3 mouse cellular contexts compared by ENCODE assay signal in the genomic region with DNA sequence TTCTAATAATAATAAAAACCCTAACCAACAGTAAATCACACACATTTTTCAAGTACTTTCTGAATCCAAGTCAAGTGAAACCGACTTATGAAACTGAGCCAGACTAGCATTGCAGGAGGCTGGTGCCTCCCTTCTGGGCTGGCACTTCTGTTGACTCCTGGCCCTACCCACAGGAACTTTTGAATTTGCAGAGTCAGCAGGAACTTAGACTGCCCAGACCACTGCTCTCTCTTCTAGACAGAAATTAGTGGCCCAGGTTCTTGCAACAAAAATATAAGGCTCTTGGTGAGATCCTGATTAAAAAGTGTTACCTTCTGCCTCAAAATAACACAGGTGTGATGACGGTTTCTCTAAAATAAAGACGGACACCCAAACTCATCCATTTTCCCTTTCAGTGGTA.
A peak's percentile ranks its signal among the peaks of the same experiment; 100 is the strongest.
TF ChIP-seq lines count a peak whose summit lies in the region.

No protein-coding gene starts in this region.

TF ChIP-seq in CH12.LX, 34 proteins besides CTCF, POLR2A, EP300 and RAD21:
- TF ChIP-seq MAFK (IDR thresholded peaks at IDR 0.05; ENCODE audit: insufficient replicate concordance, low read length) = peak; percentile 90
- no peak for TF ChIP-seq ZKSCAN1 (IDR thresholded peaks at IDR 0.05; ENCODE audit: borderline replicate concordance, low read depth, low read length)

TF ChIP-seq in ES-E14, 5 proteins besides CTCF, POLR2A, EP300 and RAD21:
- TF ChIP-seq MAFK (IDR thresholded peaks at IDR 0.05; ENCODE audit: insufficient read depth, low read depth, low read length) (0 out of 2 replicates have a peak, but pooled peaks have one; percentile 50), CHD2 (IDR thresholded peaks at IDR 0.05; ENCODE audit: low read depth, low read length) (no peak)
TF ChIP-seq in ES-E14: peak in this region for 1.

TF ChIP-seq in MEL, 35 proteins besides CTCF, POLR2A, EP300 and RAD21:
- TF ChIP-seq RCOR1 (IDR thresholded peaks at IDR 0.05; ENCODE audit: low read depth, low read length) (no peak), MAFK (IDR thresholded peaks at IDR 0.05; ENCODE audit: borderline replicate concordance, low read depth, low read length) (peak; percentile 35; the same call in 1 of the 2 replicates)
